Mouse (Mus musculus): ENCODE measurements around the gene Ppp4r3a. TPM values are rescaled to one million over a fixed set of nuclear protein-coding genes. Genes with fewer than 3 reads are reported as not detected.

Gene Ppp4r3a
- polyA plus RNA-seq, 1 experiment from 2014 or later: 41.8 TPM

GRCm38 (mm10) chr12:100994140-100995015 lies 89.1 kb downstream of the Ppp4r3a start:
- H3K9me3 ChIP-seq: no peaks in the 10 kb centered on the region
- ATAC-seq: no peak
- peaks cover 40% of the 10 kb centered on the region for H3K4me1 ChIP-seq (replicated peaks)
- H3K27ac ChIP-seq: no peak overlapping the region
- no peak overlapping the region for H3K4me3 ChIP-seq (replicated peaks)
- H3K4me2 ChIP-seq (replicated peaks): no peak overlapping the region
- no peak overlapping the region for H3K9ac ChIP-seq
- WGBS: 77% methylated on average over 3 of the region's 3 CpGs
- H3K36me3 ChIP-seq: no peaks in the 10 kb centered on the region
- H3K27me3 ChIP-seq (replicated peaks): no peaks in the 10 kb centered on the region

- Histone ChIP-seq H3K27me3 (replicated peaks) (no peaks in the 10 kb centered on the region), H3K4me3 (replicated peaks) (no peak overlapping the region)
Measured at GRCm38 (mm10) chr12:100993146-100993545, 90.4 kb downstream of the Ppp4r3a start.

GRCm38 (mm10) chr12:100992505-100992904 lies 91.0 kb downstream of the Ppp4r3a start:
- Histone ChIP-seq H3K4me3 (replicated peaks) (no peak overlapping the region), H3K9ac (no peak overlapping the region), H3K4me1 (replicated peaks) (peaks cover 23% of the 10 kb centered on the region), H3K27me3 (replicated peaks) (no peaks in the 10 kb centered on the region), H3K36me3 (no peaks in the 10 kb centered on the region), H3K9me3 (no peaks in the 10 kb centered on the region), H3K4me2 (replicated peaks) (no peak overlapping the region), H3K27ac (no peak overlapping the region)
- ATAC-seq: no peak
- WGBS: 70% methylated on average over 7 of the region's 7 CpGs

More at GRCm38 (mm10) chr12:100993146-100993545, 90.4 kb downstream of the Ppp4r3a start:
- H3K27ac ChIP-seq: no peak overlapping the region
- no peak overlapping the region for H3K4me2 ChIP-seq (replicated peaks)
- ATAC-seq: no peak
- H3K4me1 ChIP-seq (replicated peaks): peaks cover 29% of the 10 kb centered on the region
- no peaks in the 10 kb centered on the region for H3K36me3 ChIP-seq
- H3K9me3 ChIP-seq: no peaks in the 10 kb centered on the region
- H3K9ac ChIP-seq: no peak overlapping the region
- WGBS: 54% methylated on average over 3 of the region's 3 CpGs

GRCm38 (mm10) chr12:100991119-100991518 lies 92.4 kb downstream of the Ppp4r3a start:
- H3K27ac ChIP-seq: no peak overlapping the region
- ATAC-seq: no peak
- no peaks in the 10 kb centered on the region for H3K27me3 ChIP-seq (replicated peaks)
- no peak overlapping the region for H3K9ac ChIP-seq
- H3K9me3 ChIP-seq: no peaks in the 10 kb centered on the region
- whole genome bisulfite sequencing: 69% methylated on average over 3 of the region's 3 CpGs
- no peaks in the 10 kb centered on the region for H3K36me3 ChIP-seq
- no peak overlapping the region for H3K4me3 ChIP-seq (replicated peaks)
- no peak overlapping the region for H3K4me2 ChIP-seq (replicated peaks)
- peaks cover 23% of the 10 kb centered on the region for H3K4me1 ChIP-seq (replicated peaks)

GRCm38 (mm10) chr12:100990291-100990690 lies 93.2 kb downstream of the Ppp4r3a start:
- Histone ChIP-seq H3K4me2 (replicated peaks) (no peak overlapping the region), H3K27ac (no peak overlapping the region), H3K9me3 (no peaks in the 10 kb centered on the region), H3K27me3 (replicated peaks) (no peaks in the 10 kb centered on the region), H3K9ac (no peak overlapping the region), H3K4me1 (replicated peaks) (peaks cover 16% of the 10 kb centered on the region), H3K36me3 (no peaks in the 10 kb centered on the region), H3K4me3 (replicated peaks) (no peak overlapping the region)
- ATAC-seq: no peak
- 53% methylated on average over 12 of the region's 12 CpGs for WGBS

- H3K9me3 ChIP-seq: no peaks in the 10 kb centered on the region
- H3K27me3 ChIP-seq (replicated peaks): no peaks in the 10 kb centered on the region
- H3K36me3 ChIP-seq: no peaks in the 10 kb centered on the region
- H3K4me3 ChIP-seq (replicated peaks): no peak overlapping the region
- H3K9ac ChIP-seq: no peak overlapping the region
- WGBS: 70% methylated on average over 4 of the region's 4 CpGs
- H3K27ac ChIP-seq: no peak overlapping the region
- no peak for ATAC-seq
- no peak overlapping the region for H3K4me2 ChIP-seq (replicated peaks)
- peaks cover 15% of the 10 kb centered on the region for H3K4me1 ChIP-seq (replicated peaks)
Measured at GRCm38 (mm10) chr12:100989780-100990288, 93.7 kb downstream of the Ppp4r3a start.

MicroRNAs encoded within 50 kb of the gene (microRNA counts, 519-probe panel; counts per million panel counts)
- microRNA mmu-miR-1190: 2,449 counts per million, percentile 63 among the panel's probes with 10 or more counts

Other genes starting within 250 kb of the Ppp4r3a start
- gene Gpr68, start 175.5 kb downstream of the Ppp4r3a start, polyA plus RNA-seq (2015; fragmentation: Nextera tagmentation; extraction: Ambion mirVana): 0.61 and 0.62 TPM in 2 replicates
- 13.6 and 14.9 TPM in 2 replicates for gene Ccdc88c, start 54.6 kb downstream of the Ppp4r3a start, polyA plus RNA-seq (2015; fragmentation: Nextera tagmentation; extraction: Ambion mirVana)